Mouse (Mus musculus): ENCODE measurements around the gene Pcyox1. TPM values are rescaled to one million over a fixed set of nuclear protein-coding genes. Genes with fewer than 3 reads are reported as not detected.

Gene Pcyox1
- total RNA-seq (2014; fragmentation: Nextera tagmentation) = 31.1 and 35.7 TPM in 2 replicates
- 64.2 and 87.9 TPM in 2 replicates for total RNA-seq (2017)

- peak; percentile 80 for ATAC-seq (replicated peaks; ENCODE audit: poor library complexity, severe bottlenecking)
Measured at GRCm38 (mm10) chr6:86396581-86397256, at the start of gene Pcyox1. Gene Pcyox1 (minus strand): TSS chr6:86397154.

- ATAC-seq (replicated peaks; ENCODE audit: poor library complexity, severe bottlenecking) = no peak
Measured at GRCm38 (mm10) chr6:86445551-86445950, 48.6 kb upstream of the Pcyox1 start.

- no peak for ATAC-seq (replicated peaks; ENCODE audit: poor library complexity, severe bottlenecking)
Measured at GRCm38 (mm10) chr6:86441571-86441970, 44.6 kb upstream of the Pcyox1 start.

GRCm38 (mm10) chr6:86439531-86439930, 42.6 kb upstream of the Pcyox1 start:
- ATAC-seq (replicated peaks; ENCODE audit: poor library complexity, severe bottlenecking) = no peak

- no peak for ATAC-seq (replicated peaks; ENCODE audit: poor library complexity, severe bottlenecking)
Measured at GRCm38 (mm10) chr6:86439119-86439496, 42.2 kb upstream of the Pcyox1 start.

- ATAC-seq (replicated peaks; ENCODE audit: poor library complexity, severe bottlenecking) = peak; percentile 82
Measured at GRCm38 (mm10) chr6:86438272-86439118, 41.5 kb upstream of the Pcyox1 start, which contains the start of gene C87436. Gene C87436 (plus strand): TSS chr6:86438374.

GRCm38 (mm10) chr6:86437711-86438110, 40.8 kb upstream of the Pcyox1 start:
- ATAC-seq (replicated peaks; ENCODE audit: poor library complexity, severe bottlenecking) = peak; percentile 54

- no peak for ATAC-seq (replicated peaks; ENCODE audit: poor library complexity, severe bottlenecking)
Measured at GRCm38 (mm10) chr6:86433696-86434095, 36.7 kb upstream of the Pcyox1 start.

- ATAC-seq (replicated peaks; ENCODE audit: poor library complexity, severe bottlenecking) = no peak
Measured at GRCm38 (mm10) chr6:86431531-86431930, 34.6 kb upstream of the Pcyox1 start.

- ATAC-seq (replicated peaks; ENCODE audit: poor library complexity, severe bottlenecking) = no peak
Measured at GRCm38 (mm10) chr6:86426358-86426757, 29.4 kb upstream of the Pcyox1 start, which contains the start of gene Gm44790. Gene Gm44790 (plus strand): TSS chr6:86426658.

GRCm38 (mm10) chr6:86420491-86420890, 23.5 kb upstream of the Pcyox1 start:
- ATAC-seq (replicated peaks; ENCODE audit: poor library complexity, severe bottlenecking) = peak; percentile 70

- peak; percentile 79 for ATAC-seq (replicated peaks; ENCODE audit: poor library complexity, severe bottlenecking)
Measured at GRCm38 (mm10) chr6:86419239-86419638, 22.3 kb upstream of the Pcyox1 start.

- peak; percentile 91 for ATAC-seq (replicated peaks; ENCODE audit: poor library complexity, severe bottlenecking)
Measured at GRCm38 (mm10) chr6:86418711-86419110, 21.8 kb upstream of the Pcyox1 start.

- ATAC-seq (replicated peaks; ENCODE audit: poor library complexity, severe bottlenecking) = no peak
Measured at GRCm38 (mm10) chr6:86406306-86406705, 9.4 kb upstream of the Pcyox1 start.

- 0 out of 2 replicates have a peak, but pooled peaks have one; percentile 21 for ATAC-seq (replicated peaks; ENCODE audit: poor library complexity, severe bottlenecking)
Measured at GRCm38 (mm10) chr6:86404996-86405395, 8.0 kb upstream of the Pcyox1 start.

GRCm38 (mm10) chr6:86404100-86404861, 7.3 kb upstream of the Pcyox1 start, which contains the start of gene Tia1:
Gene Tia1 (plus strand): TSS chr6:86404219.
- ATAC-seq (replicated peaks; ENCODE audit: poor library complexity, severe bottlenecking) = peak; percentile 88

- peak; percentile 56 for ATAC-seq (replicated peaks; ENCODE audit: poor library complexity, severe bottlenecking)
Measured at GRCm38 (mm10) chr6:86403728-86404099, 6.8 kb upstream of the Pcyox1 start.

- no peak for ATAC-seq (replicated peaks; ENCODE audit: poor library complexity, severe bottlenecking)
Measured at GRCm38 (mm10) chr6:86402681-86403607, 6.0 kb upstream of the Pcyox1 start.

- peak; percentile 44 for ATAC-seq (replicated peaks; ENCODE audit: poor library complexity, severe bottlenecking)
Measured at GRCm38 (mm10) chr6:86400972-86401371, 4.0 kb upstream of the Pcyox1 start.

All from granulocyte monocyte progenitor cell, adult 5-6 weeks (primary cell).